Mouse (Mus musculus): ENCODE measurements at regions not wholly inside any gene's neighbourhood (a gene's known extent, or its start where the extent isn't known, plus 50 kb on each side); places are given as distances from the start of the nearest gene placed in this dataset.

DNA sequence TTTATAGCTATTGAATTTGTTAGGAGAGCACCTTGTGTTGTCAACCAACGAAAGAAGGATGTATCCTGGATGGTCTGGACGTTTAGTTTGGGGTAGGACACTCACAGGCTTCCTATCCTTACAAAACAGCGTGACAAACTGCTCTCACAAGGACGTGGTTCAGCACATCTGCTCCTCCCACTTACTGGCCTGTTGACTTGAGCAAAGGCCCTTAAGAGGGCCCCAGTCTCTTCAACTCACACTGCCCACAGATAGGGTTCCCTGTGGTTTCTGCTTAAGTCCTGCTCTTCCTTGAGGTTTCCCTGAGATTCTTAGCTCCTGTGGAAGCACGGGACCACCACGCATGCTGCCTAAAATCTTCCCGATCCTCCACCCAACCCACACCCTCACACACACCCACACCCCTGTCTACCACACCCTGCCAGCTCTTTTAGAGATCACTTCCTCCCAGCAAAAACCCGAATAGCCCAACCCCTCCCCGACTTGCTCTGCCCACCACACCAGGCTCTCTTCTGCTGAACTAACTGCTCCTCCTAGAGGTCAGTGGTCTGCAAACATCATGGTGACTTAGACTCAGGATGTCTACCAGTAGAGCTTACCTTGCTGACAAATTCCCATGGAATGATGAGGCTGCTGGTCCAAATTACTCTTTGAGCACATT, 95.7 kb upstream of the Hnrnpa3 start:
- TF ChIP-seq POLR2A (IDR thresholded peaks at IDR 0.05; ENCODE audit: borderline replicate concordance, insufficient read depth, low read length), result no peak
- TF ChIP-seq CTCF (IDR thresholded peaks at IDR 0.05; ENCODE audit: borderline replicate concordance, insufficient read depth, low read depth, low read length), result no peak
